Mouse (Mus musculus): ENCODE measurements around the gene Lhx8.

Gene Lhx8

DNA sequence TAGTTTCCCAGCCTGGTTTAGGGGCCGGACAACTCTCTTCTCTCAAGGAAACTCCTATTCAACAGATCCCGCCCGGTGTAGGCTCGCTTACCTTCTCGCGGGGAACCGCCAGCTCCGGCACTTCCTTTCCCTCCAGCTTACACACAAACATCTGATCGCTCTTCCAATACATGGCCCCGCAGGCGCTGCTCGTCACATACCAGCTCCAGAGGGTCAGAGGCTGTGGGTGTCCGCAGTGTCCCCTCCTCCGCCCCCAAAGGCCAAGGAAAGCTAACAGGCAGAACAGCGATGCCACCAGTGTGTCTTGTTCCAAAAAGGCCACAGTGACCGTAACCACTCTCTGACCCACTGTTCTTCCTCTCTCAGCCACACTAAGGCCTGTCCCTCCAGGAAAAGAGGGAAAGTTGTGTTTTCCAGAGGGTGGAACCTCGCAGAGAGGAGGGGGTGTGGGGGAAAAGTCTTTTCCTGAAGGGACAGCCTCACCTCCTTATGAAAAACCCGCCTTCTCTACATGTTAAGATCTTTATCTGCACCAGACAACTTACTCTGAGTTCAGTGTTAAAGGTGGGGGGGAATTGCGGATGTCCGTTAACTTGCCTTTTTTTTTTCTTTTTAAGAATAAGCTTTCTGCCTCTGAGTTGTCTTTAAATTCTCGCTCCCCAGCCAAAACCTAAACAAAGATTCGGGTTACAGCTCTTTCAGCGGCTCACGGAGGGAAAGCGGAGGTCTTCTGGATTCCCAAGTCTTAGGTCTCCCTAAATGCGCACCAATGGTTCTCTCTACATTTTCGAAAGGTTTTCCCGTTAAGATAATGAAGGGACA lies at the start of gene Lhx8:
Gene Lhx8 (minus strand): TSS at position 479 of the 822 bp plus-strand sequence.
- DNase-seq: no peak

DNA sequence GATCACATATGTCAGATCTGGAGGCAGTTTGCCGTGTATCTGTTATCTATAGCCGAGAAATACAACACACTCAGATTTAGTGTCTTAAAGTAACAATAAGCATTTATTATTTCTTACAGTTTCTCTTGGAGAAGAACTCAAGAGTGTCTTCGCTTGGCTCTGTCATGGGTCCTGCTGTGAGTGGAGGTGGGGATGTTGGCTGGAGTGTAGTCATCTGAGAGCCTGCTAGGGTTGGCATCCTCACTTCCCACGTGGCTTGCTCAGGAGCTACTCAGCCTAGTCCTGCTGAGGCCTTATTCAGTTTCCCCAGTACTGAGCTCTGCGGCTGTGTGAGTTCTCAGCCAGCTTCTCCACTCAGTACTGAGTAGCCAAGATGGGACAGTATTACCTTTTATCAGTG lies 43.1 kb upstream of the Lhx8 start:
- DNase-seq: no peak

GRCm38 (mm10) chr3:154372688-154373087 lies 42.2 kb upstream of the Lhx8 start:
- DNase-seq: no peak

GRCm38 (mm10) chr3:154367327-154367726 lies 36.9 kb upstream of the Lhx8 start:
- DNase-seq: no peak

- DNase-seq: no peak
Measured at GRCm38 (mm10) chr3:154364604-154365209, 34.2 kb upstream of the Lhx8 start.

- no peak for DNase-seq
Measured at GRCm38 (mm10) chr3:154363507-154363906, 33.0 kb upstream of the Lhx8 start.

GRCm38 (mm10) chr3:154359231-154359630 lies 28.8 kb upstream of the Lhx8 start:
- DNase-seq: no peak

DNA sequence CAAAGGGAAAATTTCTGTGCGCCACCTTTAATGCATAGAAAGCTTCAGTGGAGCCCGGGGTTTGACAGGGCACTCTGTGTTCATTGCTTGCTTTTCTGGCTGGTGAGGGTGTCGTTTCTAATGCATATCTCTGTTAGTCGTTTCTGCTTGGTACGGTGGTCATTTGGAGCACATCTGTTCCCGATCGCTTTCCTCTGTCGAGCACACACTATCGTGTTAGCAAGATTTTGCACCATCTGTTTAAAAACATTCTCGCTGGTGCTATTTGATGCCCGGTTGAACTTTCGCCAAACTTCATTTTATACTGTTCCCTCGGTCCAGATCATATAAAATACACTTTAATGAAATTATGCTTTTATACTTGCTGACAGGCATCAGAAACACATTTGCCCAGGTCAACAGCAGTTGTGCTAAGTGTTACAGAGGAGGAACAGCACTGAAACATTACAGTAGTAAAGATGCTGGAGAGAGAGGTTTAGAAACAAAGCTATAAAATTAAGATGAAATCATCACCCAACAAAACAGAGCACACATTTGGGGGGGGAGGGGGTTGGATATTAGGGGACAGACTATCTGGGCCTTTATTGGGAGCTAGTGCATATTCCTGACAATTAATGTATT lies 9.9 kb upstream of the Lhx8 start:
- DNase-seq: no peak

GRCm38 (mm10) chr3:154339649-154340260 lies 9.3 kb upstream of the Lhx8 start:
- no peak for DNase-seq

- no peak for DNase-seq
Measured at GRCm38 (mm10) chr3:154334806-154335205, 4.3 kb upstream of the Lhx8 start.

DNA sequence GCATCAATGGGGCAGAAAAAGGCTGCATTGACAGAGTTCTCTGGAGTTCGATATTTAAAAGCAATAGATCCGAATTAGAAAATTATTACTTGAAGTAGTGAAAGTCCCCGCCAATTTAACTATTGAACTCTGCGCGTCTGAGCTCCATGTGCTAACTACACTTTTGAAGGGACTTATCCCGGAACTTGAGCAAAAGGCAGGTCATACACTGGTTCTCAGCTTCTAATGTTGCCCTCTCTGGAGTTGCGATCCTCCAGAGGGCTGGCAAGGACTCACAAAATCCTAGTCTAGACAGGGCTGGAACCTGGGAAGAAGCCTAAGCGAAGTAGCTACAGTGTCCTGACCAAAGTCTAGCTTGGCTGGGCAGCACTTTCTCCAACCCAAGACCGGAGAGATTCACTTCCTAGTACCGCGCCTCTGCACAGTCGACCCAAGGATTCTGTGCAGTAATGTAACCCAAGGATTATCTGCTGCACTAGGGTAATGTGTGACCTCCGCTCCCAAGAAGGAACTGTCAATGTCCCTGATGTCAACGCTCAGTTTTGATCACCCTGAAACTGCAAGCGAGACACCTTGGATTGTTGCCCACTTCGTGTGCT lies 3.0 kb upstream of the Lhx8 start:
- DNase-seq: no peak

- DNase-seq: no peak
Measured at GRCm38 (mm10) chr3:154332941-154333340, 2.5 kb upstream of the Lhx8 start.

DNA sequence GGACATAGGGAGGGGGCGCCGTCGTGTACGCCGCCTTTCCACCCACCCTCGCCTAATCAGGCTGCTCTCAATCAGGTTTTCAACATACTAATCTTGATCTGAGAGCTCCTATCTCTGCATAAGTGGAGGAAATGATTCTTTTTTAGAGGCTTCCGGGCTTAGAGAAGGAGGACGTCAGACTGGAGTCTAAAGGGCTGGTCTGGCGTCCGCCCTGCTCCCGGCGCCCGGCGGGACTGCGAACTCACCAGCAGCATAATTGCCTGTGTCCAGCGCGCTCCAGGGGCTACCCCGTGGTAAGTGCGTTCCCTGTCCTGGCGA lies 1.7 kb upstream of the Lhx8 start:
- no peak for DNase-seq

DNA sequence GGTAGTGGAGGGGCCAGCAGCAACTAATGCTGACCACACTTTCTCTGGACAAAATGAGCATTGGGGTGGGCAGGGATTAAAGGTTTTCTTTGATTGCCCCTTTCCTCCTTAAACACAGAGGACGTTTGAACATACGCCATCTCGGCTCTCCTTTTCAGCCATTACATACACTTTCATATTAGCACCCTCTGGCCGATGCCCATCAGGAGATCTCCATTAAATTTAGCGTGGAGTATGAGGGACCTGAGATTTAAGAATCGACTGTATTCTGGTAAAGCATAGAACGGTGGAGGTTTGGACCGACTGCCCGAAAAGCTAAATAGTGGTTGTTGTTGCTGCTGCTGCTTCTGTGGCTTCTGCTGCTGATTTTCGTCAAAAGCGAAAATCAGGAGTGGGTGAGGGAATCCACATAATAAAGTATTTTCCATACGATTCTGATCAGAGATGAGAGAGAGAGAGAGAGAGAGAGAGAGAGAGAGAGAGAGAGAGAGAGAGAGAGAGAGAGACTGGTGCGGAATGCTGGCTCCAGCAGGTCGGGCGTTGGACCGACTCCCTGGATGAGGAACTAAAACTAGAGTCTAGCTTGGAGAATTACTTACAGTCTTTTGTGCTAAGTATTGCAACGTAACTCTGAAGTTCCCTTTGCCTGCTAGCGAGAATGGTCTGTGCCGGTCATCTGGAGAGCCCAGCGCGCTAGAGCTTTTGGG lies 1.2 kb upstream of the Lhx8 start:
- no peak for DNase-seq

GRCm38 (mm10) chr3:154331003-154331340 lies 513 bp upstream of the Lhx8 start:
- no peak for DNase-seq

DNA sequence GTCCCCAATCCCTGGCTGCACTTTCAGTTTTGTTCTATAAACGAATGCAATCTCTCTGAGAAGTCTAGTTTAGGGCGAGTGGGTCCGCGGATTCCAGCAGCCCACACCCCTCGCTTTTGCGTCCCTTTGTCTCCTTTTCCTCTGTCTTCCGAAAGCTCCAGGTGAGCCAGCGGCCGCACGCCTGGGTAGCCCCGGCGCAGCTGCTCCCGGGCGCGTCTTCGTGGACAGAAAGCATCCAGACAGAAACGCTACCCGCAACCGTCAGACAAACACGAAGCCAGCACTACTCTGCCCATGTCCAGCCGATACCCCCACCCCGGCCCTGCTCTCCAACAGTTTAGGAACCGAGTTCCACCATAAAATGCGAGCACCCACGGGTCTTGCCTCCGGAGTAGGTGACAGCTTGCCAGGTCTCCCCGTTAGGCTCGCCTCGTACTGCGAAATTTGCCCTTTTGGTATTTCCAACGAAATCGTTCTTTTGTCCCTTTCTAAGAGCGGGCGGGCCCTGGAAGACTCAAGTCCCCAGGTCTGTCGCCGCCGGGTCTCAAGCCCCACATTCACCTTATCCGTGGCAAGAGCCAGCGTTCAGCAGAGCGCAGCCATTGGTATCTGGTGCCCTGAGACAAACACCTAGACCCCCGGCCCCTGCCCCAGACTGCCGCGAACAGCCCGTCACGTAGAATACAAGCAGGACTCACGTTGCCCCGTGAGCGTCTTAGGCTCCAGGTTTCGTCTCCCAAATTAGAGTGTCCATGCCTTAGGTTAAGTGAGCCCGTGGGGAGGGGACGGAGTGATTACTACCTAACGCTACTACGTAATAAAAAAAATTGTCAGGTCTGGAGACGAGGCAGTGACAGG lies 907 bp downstream of the Lhx8 start:
- no peak for DNase-seq

DNA sequence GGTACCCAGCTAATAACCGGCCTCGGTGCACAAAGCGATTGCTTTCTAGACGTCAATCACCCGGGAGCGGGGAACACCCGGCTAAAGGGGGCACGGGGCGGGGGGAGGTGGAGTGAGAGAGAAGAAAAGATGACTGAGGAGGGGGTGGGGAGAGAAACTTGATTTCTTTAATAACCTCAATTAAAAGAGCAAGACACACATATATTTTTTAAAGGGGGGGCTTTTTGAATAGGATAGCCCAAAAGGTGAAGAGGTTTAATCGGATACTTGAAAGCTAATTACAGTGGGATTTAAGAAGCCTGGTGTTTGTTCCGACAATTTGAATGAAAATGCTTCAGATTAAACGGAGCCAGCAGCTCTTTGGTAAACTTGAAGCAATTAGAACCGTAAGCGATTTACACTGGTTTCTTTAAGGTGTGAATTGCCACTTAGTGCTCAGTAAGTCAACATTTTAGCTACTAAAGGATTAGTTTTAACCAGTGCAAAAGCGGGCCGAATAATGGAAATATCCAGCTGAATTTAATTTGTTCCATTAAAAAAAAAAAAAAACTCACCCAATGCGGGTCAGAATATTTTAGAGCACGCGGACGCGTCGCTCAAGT lies 1.6 kb downstream of the Lhx8 start:
- DNase-seq: no peak

DNA sequence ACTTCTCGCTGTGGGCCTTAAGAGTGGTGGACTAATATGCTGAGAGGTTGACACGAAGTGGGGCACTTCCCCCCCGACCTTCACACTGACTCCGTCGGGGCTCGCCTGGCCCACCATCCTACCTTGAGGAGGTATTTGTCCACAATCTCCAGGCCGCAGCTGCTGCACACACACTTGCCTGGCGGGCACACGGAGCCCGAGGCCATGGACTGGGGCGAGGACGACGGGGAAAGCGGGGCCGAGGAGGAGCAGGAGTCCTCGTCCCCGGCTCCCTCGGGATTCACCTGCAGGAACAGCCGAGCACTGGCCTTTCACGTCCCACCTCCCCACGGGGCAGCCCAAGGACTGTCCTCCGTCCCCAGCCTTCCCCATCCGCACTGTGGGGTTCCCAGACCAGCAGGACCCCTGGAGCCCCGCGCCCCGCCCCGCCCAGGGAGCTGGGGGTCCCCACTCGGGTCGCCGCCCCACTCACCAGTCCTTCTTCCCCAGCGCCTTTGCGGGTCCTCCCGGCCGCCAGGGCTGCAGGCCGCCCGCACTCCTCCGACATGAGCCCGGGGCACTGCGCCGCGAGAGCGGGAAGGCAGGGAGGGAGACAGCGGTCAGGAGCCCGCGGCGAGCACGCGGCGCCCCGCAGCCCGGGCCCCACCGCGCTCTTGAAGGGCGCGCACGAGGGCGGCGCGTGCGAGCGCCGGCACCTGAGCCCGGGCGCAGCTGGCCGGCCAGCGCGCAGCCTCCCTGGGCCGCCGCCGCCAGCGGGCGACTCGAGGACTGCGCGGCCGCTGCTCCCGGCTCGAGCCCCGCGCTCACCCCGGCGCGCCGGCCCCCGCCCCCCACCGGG lies 2.4 kb downstream of the Lhx8 start:
- no peak for DNase-seq

DNA sequence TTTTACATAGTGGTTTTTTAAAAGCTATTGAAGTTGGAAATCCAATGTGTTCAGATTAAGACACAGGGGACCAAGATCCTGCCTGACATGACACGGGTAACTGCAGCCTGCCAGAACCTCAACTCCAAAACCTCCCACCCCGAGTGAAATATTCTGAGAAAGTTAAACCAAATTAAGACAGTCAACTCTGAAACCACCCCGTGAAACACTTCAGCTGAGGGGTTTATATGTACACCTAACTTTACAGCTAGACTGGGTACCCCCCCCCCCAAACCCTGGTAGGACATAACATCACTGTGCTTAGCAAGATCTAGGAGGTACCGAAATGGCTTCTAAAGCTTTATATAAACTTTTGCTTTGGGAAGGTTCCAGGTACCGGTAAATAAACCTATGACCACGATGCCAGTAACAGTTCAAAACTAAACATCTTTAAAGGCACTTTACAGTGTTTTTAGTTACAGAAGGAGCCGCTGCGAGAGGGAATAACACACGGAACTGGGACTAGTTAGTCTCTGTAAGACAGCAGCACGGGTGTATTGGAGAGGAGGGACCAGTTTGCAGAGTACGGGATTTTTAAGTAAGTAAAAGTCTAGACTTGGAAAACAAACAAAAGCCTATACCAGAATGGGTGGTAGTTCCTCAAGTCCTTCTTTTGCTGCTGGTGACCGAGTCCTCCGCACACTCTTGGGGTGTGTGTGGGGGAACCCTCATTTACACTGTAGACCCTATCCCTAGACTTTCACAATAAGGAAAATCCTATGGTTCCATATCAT lies 3.2 kb downstream of the Lhx8 start:
- DNase-seq: no peak

All from thymus, postnatal 14 days (tissue).